Mouse (Mus musculus) adrenal gland, adult 18-20 months (tissue): ENCODE results near the gene Gm6525. TPM values are rescaled to one million over a fixed set of nuclear protein-coding genes. Genes with fewer than 3 reads are reported as not detected.

ENCODE experiments used
- DNase-seq, 2 experiments: peaks; one replicate each; pipeline ENCODE4 v3.0.0; 2021 to 2022; ENCODE audit warnings: low spot score in 2 of 2
- long read RNA-seq, 2 experiments: library from polyadenylated mRNA; stranded (forward); transcript quantifications; one replicate each; pipeline ENCODE4 v2.0.0; 2021
- total RNA-seq, 2 experiments: library from RNA; stranded (reverse); gene quantifications; 1 replicate in 1 of 2; 2 replicates in 1 of 2; pipeline ENCODE4 v1.2.3; 2021

Gene Gm6525
- total RNA-seq: under 1 TPM in 1 of 2 experiments, not detected in 1; 0.30 TPM
- long read RNA-seq, experiment 1: 0 reads
- long read RNA-seq, experiment 2, partial matches to known transcripts: 0 of 1 reads
- long read RNA-seq, experiment 2, other reads (novel, unspliced or antisense): 0 of 1 reads

DNA sequence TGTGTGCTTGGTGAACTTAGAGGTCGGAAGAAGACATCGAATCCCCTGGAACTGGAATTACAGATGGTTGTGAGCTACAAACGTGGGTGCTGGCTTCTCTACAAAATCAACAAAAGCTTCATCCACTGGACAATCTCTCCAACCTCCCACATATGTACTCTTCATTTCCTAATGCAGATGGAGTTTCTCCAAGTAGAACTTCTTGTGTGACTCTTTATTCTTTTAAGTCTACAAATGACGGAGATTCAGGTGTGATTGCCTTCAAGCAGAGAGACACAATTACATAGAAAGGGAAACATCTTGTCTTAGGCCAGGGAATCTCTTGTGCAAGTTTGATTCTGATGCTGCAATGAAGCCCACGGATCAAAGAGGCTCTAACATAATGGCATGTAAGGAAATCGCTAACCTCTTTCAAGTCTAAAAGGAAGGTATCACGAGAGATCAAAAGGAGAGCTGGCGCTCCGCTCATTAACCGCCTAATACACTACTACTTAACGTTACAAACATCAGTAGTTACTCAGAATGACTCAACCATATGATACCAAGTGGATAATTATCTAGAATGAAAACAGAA, at the start of gene Gm6525:
Gm6525 (plus strand) TSS at position 524 of the 574 bp plus-strand sequence.
- DNase-seq: no peak

DNA sequence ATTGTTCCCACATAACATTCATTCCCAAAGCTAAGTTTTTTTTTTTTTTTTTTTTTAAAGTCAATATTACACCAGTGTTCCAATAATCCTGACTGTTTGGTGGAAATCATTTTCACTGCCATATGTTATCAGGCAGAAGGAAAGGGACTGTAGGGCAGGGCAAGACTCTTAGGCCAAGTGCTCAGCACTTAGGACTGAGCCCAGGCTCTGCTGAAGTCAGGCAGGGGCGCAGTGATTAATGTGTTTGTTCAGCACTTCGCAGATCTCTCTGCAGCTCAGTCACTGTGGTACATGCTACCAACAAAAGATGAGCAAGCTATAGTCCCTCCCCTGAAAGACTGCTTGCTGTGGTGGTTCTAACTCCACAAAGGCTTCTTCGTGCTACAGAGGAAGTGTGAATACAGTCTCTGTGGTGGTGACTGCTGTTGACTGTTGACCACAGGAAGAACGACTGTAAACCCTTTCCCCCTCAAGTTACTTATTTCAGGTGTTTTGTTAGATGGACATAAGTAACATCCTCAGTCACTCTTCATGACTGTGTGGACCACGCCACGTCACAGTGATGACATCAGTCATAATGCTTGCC, 48.1 kb upstream of the Gm6525 start:
- no peak for DNase-seq

DNA sequence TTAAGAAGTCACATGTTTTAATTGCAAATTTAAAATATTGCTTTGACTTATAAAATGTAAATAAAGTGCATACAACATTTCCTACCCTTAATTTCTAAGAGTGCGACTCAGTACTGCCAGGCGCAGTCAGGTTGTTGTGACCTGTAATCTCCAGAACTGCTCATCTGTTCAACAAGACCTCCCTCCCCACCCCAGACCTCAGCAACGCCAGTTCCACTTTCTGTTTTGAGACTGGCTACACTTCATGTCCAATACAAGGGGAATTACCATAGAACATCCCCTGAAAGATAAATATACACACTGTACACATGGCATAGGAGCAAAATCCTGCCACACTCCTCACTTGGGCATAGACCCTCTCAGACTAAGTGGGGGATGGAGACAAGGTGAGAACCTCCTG, 47.2 kb upstream of the Gm6525 start:
- no peak for DNase-seq

DNA sequence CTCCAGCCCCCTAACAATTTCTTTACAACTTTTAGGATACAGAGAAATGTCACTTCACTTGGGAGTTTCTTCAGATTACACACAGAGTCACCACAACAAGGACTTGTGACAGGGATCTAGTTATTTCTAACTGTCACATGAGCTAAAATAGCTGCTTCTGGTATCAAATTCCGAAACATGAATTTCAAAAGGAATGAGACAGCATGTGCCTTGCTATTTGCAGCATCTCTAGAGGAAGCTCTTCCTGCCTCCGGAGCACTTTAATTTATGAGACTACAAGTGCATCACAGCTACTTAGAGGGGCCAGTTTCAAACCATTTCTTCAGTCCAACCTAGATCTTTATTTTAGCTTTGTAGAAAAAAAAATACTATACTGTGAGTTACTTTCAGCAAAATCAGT, 46.5 kb upstream of the Gm6525 start:
- DNase-seq: no peak

DNA sequence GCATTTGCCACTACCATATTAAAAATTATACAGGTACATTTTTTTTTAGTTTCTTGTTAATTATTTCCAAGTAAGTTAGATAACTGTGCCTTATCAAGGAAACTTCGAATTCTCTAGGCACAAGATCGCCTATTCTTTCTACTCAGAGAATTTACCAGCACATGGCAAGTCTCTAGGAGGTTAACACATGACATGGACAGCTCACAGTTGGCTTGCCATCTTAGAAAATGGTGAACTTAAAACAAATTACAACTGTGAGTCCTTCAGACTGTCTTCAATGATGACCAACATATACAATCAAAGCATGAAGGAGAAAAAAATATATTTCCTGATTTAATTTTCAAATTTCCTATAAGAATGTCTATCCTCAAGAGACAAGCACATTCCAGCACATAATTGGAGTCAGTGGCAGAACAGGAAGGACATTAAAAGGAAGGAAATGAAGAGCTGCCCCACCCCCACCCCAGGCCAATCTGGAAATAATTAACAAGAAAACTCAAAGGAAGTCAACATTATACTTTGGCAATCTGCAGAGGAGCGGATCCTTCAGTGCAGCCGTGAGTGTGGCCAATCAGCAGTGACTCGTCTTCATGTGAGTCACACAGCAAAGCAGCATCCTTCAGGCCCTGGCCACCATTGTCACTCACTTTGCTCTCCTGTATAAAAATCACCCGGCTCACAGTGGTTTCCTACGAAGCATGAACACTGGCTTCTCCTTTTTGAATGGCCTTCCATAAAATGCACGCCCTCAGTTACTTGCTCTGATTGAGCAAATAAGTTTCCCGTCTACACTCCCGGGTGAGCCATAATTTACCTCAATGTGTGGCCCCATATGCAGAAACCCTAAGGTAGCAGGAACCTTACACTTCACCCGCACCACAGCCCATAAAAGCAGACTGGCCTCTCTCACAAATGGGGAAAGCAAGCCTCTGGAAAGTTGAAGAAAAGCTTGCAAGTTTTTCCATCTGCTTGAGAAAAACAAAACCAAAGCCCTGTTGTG, 44.7 kb upstream of the Gm6525 start:
- no peak for DNase-seq

DNA sequence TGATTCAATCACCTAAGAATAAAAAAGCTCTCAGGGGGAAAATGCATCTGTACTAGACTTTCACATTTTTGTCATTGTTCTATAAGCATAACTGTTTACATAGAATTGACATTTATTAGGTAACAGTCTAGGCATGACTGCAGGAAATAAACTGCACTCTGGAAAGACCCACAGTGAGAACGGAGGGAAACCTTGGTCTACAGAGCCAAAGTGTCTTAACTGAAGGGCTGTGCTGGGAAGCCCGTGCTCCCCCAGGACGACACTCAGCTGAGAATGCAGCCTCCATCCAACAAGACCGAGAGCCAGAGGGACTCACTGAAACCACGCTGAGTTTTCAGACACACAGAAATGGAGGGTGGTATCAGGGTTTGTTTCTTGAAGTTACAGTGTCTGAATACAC, 43.1 kb upstream of the Gm6525 start:
- no peak for DNase-seq

DNA sequence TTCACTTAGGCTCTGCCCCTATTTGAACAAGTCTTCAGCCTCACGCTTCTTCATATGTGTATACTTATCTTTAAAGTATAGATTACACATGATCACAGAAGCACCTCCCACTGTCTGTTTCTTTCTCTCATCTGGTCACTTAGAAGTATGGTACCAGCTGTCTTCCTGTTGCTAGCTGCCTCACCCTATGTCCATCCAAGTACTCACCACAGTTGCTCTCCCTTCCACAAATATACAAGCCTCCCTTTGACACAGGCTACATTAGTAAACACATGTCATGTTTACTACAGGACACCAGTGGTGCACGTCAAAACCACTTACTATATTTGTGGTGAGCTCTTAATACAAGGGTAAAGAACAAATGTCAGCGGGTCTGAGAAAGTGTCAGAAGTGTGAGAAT, 42.5 kb upstream of the Gm6525 start:
- no peak for DNase-seq

DNA sequence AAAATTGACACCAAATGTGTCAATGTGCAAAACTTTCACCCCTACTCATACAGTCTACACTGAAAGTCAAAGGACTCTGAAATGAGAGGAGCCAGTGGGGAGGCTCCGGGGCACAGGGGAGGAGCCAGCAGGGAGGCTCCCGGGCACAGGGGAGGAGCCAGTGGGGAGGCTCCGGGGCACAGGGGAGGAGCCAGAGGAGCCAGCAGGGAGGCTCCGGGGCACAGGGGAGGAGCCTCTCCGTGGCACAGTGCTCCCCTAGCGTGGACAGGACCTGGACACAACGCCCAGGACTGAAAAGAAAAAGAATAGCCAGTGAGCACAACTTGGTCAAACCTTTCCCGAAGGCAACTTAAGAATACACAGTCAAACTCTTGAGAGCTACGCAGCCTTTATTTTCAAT, 38.5 kb upstream of the Gm6525 start:
- peak in 1 of 2 experiments; percentile 31 for DNase-seq

DNA sequence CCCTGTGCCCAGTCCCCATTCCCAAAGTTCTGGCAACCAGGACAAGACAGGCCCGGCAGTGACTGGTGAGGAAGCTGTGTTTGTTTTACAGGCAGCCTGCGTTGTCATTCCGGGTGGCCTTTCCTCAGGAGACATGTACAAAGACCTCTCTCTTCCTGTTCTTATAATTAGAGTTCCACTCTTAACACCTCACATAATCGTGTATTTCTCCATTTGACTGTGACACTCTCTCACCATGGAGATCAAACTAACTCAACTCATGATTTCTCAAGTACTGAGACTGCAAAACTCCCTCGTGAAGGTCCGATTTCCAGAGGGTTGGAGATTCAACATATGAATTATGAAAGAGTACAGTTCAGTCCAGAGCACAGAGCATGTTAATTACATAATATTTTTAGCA, 38.0 kb upstream of the Gm6525 start:
- DNase-seq: no peak

DNA sequence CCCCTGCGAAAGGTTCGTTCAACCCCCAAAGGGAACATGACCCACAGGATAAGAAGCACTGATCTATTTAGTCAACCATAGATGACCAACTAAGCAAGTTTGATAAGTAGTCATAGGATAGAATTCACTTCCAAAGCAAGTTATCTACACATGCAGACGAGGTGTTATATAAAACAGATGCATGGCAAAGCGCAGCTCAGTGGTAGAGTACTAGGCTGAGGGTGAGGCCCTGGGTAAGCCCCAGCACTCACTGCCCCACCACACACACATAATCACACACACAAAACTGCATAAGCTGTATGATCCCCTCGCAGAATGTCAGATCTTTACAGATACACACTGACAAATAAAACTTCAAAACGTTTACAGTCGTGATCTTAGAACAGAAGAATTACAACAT, 37.4 kb upstream of the Gm6525 start:
- DNase-seq: no peak

DNA sequence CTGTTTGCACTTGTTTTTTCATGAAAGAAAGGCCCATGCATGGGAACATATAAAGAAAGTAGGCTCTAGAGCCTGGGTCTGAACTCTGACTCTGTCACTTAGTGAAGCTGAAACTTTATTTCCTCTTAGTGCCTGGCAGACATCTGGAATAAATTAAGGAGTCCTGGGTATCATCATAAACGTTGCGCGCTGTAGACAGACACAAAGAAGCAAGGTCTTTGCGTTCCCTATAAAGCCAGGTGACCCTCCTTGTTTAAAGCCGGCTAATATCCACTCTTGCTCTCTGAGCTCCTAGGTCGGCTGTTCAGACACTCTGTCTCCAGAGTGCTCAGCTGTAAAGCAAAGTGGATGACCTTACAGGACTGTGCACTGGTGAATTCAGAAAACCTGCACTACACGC, 33.0 kb upstream of the Gm6525 start:
- no peak for DNase-seq

DNA sequence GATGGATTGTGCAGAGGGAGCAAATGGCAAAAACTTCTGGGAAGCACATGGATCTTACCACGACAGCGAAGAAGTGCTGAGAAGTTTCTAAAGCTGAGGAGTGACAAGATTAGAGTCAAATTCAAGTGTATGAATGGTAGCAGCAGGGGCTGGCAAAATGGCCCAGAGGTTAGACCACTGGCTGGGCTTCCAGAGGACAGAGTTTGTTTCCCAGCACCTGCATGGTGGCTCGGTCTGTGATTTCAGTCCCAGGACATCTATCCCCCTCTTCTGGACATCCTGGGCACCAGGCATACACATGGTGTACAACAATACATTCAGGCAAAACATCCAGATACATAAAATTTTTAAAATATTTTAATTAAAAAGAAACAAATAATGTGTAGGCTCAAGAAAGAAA, 24.1 kb upstream of the Gm6525 start:
- DNase-seq: no peak

DNA sequence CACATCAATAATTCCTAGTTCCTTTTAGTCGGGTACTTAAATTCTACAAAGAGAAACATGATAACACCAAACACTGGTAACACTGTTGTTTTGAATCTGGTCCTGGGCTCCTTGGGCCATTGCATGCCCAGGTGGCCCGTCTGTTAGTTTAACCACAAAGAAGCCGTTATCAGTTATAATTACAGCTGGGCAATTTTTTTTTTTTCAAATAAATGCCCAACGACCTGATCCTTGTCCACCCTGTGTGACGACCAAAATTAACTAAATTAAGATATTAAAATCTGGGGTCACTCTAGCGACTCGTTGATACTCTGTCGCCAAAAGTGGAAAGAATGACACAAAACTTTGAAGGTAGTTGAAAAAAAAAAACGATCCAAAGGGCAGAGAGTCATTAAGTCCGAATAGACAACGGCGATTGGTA, 19.2 kb upstream of the Gm6525 start:
- DNase-seq: no peak

DNA sequence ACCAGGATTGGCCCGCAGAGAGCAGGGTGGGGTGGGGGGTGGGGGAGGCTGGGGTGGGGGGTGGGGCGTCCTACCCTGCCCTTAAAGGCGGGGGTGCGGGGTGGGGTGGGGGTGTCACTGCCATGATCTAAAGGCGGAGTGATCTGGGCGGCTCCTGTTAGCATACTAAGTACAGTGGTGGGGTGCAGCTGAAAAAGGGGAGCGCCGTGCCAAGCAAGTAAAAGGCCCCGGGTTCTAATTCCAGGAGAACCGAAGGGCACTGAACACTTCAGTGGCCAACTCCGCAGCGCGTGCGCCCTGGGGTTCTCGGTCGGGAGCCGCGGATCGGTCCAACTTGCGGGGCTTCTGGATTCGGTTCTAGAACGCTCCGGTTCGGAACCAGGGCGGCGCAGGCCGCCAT, 18.8 kb upstream of the Gm6525 start:
- no peak for DNase-seq

DNA sequence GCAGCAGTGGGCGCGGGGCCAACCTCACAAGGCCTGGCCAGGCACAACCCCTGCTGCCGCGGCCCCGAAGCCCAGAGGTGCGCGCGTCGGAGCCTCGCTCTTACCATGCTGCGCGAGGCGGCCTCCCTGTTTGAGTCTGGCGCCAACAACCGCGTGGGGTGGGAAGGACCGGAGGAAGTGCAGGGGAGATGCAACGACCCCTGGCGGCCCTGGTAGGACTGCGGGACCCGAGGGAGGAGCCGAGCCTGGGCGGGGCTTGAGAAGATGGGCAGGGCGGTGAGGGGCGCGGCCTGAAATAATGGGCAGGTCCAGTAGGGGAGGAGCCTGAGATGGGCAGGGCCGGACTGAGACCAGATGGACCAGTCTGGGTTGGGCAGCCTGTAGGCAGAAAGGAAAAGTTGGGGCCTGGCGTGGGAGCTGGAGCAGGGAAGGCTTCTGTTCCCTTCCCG, 18.3 kb upstream of the Gm6525 start, which contains the start of gene Mnd1:
Mnd1 (minus strand) TSS at position 229 of the 449 bp plus-strand sequence.
- DNase-seq: peak; percentile 98 to 99

DNA sequence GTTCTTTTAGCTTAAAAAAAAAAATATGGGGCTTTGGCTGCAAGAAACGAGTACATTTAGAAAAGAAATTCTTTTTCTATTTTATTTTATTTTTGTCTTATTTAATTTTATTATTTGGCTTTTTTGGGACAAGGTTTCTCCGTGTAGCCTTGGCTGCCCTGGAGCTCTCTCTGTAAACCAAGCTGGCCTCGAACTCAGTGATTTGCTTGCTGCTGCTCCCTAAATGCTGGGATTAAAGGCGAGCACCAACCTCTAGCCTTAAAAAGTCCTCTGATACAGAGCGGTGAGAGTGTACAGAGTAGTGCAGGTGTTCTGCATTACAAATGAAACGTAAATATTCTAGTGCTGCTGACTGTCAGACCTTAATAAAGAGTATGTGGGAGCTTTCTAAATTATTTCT, 17.8 kb upstream of the Gm6525 start:
- DNase-seq: no peak

DNA sequence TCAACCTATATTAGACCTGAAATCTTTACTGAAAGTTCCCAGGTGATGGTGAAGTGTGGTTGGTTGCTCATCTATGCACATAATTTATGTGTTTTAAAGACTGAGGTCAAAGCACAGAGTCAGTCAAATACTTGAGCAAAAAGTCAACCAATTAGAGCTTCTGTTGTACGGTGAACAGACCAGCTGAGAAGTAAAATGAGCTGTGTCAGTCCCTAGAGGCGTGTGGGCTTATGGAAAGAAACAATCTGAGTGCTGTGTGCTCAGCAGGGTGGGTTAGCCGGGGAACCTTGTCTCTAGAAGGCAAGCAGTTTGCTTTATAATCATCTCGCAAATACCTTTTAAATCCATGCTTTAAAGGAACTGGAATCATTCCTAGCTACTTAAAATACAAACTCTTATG, 16.9 kb upstream of the Gm6525 start:
- no peak for DNase-seq

DNA sequence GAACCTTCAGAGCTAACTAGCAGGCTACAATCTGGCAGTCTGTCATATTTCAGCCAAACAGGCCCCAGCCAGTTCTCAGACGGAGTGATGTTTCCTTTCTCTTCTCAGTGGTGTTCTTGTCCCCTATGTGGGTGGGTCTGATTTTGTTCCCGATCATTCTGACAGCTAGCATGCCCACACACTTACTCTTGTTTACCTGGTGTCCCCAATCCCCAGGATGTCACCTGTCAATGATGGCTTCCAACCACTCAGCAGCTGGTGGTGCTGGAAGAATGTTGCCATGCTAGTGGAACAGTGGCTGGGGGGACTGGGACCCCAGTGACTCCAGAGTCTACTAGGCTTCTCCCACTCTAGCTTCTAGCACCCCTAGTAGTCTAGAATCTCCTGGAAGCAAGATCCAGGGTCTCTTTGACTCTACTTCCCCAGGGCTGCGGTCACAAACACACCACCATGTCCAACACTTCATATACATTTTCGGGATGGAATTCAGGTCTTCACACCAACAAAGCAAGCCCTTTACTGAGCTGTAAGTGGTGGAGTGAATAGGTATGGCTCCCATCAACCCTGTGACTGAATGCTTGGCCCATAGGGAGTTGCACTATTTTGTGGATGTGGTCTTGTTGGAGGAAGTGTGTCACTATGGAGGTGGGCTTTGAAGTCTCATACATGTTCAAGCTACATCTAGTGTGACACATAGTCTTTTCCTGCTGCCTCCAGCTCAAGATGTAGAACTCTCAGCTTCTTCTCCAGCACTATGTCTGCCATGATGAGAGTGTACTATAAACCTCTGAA, 16.1 kb upstream of the Gm6525 start:
- no peak for DNase-seq

DNA sequence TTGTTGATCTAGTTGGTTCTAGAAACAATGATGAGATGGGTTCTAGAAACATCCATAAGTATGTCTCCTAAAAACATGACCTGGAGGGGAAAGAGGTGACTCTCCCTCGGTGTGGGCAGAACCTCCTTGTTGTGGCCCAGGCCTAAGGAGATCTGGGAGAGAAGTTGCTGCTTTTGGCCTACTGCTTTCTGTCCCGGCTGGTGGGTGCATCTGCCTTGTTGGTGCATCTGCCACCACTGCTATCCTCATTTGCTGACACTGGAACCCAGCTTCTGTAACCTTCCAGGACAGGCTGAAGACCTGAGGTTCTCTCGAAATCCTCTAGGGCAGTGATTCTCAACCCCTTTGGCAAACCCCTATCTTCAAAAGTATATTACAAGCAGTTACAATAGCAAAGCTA, 8.5 kb upstream of the Gm6525 start:
- DNase-seq: no peak

DNA sequence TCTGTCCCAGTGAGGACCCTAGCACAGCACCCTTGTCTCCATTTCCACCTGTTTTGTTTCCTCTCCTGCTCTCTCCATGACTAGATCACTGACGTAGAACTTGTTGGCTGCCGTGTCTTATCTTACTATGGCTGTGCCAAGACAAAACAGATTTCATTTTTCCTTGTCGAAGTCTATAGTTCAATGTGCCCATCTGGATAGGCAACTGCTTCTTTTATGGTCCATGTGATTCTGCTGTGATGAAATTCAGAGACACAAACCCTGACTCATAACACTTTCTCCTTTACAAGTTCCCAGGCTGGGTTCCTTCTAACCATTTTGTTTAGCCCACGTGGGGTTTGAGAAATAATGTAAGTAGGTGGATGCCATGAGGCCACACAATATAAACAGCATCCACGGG, 7.8 kb upstream of the Gm6525 start:
- no peak for DNase-seq

DNA sequence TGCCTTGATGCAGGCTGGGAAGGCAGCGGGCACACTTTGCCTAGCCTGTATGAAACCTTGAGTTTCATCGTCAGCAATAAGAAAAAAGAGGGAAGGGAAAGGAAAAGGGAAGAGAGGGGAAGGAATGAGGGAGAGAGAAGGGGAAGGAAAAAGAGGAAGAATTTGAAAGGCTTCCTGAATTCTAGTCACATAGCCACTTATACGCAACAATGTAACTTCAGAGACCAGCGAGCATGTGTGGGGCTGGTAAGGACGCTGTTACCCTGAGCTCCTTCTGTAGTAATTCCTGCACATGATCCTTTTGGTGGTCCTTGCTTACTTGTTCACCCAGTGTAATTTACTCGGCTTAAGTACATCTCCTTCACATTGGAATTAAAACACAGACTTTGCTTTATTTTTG, 5.0 kb upstream of the Gm6525 start:
- no peak for DNase-seq
